Mouse (Mus musculus): ENCODE results near the gene BC048562.

The BC048562 gene

DNA sequence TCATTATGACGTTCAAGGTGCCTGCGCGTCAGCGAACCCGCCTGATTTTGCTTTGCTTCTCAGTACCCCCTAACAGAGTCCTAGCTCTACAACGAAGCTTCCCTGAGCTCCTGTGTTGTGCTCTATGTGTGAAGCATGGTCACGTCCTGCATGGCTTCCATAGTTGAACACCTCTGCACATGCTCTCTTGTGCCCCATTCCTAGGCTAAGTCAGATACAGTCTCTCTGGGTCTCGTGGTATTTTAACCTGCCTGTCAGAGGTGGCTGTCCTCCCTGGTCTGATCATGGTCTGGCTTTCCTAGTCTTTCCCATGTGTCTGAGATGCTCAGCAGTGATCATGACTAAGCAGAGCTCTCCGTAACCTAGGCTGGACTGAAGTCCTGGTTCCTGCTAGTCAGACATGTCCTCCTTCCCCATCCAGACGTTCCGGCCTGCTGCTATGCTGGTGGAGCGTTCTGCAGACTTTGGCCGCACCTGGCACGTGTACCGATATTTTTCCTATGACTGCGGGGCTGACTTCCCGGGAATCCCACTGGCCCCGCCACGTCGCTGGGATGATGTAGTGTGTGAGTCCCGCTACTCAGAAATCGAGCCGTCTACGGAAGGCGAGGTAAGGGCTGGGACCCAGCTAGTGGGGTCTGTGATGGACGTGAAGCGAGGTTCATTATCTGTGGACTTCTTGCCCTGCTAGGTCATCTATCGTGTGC is 44.7 kb downstream of the BC048562 start:
- no peak for DNase-seq (ENCODE audit: low spot score)

DNA sequence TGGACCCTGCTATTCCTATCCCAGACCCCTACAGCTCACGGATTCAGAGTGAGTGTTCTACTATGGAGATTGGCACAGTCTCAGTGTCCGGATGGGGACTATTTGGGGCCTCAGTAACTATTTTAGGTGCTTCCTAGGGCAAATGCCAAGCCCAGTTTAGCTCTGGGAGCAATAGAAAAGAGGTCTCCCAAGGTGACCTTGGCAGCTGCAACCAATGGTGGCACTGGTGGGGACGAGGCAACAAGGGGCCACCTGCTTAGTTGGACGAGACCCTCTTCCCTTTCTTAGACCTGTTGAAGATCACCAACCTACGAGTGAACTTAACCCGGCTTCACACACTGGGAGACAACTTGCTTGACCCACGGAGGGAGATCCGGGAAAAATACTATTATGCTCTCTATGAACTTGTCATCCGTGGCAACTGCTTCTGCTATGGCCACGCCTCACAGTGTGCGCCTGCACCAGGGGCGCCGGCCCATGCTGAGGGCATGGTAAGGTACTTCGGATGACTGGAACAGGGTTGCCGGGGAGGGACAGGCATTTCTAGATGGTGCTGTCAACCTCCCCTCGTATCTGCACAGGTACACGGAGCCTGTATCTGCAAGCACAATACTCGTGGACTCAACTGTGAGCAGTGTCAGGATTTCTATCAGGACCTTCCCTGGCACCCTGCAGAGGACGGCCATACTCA is 45.4 kb downstream of the BC048562 start:
- DNase-seq (ENCODE audit: low spot score): no peak

DNA sequence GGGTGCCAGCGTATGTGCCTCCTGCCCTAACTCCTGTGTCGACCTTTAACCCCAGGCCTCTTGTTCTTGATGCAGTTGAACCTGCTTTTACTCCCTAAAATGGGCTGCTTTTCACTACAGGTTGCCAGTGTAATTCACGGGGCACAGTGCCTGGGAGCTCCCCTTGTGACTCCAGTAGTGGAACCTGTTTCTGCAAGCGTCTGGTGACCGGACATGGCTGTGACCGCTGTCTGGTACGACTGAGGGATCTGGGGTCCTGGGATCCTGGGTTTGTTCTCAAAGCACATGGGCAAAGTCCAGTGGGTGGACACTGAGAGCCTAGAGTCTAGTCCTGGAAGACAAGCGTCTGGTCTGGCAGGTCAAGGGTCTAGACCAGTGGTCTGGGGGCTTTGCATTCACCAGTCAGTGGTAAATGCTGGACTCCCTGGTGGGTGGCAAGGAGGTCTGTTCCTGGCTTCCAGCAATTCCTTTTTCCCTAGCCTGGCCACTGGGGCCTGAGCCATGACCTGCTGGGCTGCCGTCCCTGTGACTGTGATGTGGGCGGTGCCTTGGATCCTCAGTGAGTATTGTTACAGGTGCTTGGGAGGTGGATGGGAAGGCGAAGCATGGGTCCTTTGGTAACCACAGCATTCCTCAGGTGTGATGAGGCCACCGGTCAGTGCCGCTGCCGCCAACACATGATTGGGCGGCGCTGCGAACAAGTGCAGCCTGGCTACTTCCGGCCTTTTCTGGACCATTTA is 46.9 kb downstream of the BC048562 start:
- DNase-seq (ENCODE audit: low spot score): no peak

DNA sequence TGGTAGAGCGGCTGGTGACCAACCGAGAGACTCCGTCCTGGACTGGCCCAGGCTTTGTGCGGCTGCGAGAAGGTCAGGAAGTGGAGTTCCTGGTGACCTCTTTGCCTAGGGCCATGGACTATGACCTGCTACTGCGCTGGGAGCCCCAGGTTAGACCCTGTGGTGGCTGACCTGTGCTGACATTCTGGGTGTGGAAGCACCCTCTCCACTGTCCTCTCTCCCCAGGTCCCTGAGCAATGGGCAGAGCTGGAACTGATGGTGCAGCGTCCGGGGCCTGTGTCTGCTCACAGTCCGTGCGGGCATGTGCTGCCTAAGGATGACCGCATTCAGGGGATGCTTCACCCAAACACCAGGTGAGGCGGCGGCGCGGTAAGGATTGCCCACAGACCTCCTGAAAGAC is 47.7 kb downstream of the BC048562 start:
- no peak for DNase-seq (ENCODE audit: low spot score)

DNA sequence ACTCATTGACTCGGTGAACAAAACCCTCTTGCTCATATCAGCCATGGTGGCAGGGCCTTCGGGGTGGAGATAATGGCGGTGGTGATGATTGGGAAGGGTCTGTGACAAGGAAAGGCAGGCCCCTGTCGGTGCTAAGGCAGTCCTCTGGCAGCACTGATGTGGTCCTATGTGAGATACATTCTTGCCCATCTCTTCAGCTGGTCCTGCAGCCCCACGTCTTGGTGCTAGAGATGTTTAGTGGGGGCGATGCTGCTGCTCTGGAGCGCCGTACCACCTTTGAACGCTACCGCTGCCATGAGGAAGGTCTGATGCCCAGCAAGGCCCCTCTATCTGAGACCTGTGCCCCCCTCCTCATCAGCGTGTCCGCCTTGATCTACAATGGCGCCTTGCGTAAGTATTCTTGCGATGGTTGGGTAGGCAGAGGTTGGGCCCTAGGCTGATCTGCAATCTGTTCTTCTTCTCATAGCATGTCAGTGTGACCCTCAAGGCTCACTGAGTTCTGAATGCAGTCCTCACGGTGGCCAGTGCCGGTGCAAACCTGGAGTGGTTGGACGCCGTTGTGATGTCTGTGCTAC is 49.1 kb downstream of the BC048562 start:
- DNase-seq (ENCODE audit: low spot score): no peak

DNA sequence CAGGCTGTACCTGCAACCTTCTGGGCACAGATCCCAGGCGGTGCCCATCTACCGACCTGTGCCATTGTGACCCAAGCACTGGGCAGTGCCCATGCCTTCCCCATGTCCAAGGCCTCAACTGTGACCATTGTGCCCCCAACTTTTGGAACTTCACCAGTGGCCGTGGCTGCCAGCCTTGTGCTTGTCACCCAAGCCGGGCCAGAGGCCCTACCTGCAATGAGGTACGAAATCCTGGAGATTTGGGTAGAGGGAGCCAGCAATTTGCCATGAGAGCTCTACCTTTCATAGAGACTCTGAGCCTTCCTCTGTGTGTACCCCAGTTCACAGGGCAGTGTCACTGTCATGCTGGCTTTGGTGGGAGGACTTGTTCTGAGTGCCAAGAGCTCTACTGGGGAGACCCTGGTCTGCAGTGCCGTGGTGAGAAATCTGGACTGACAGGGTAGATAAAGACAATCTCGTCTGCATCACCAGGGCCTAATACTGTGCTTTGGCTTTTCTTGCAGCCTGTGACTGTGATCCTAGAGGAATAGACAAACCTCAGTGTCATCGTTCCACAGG is 50.8 kb downstream of the BC048562 start:
- no peak for DNase-seq (ENCODE audit: low spot score)

DNA sequence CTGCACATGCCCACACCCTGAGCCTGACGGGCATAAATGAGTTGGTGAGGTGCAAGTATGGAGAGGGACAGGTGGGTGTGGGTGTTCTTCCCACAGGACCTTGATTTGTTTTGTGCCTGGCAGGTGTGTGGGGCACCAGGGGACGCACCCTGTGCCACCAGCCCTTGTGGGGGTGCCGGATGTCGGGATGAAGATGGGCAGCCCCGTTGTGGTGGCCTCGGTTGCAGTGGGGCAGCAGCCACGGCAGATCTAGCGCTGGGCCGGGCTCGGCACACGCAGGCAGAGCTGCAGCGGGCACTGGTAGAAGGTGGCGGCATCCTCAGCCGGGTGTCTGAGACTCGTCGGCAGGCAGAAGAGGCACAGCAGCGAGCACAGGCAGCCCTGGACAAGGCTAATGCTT is 52.1 kb downstream of the BC048562 start:
- DNase-seq (ENCODE audit: low spot score): no peak

DNA sequence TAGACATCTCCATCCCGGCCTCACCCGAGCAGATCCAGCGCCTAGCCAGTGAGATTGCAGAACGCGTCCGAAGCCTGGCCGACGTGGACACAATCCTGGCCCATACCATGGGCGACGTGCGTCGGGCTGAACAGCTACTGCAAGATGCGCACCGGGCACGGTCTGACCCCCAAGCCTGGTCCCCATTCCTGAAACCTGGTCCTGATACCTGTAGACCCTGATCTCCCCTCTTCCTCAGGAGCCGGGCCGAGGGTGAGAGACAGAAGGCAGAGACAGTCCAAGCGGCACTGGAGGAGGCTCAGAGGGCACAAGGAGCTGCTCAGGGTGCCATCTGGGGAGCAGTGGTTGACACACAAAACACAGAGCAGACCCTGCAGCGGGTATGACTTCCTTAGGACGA is 52.9 kb downstream of the BC048562 start:
- no peak for DNase-seq (ENCODE audit: low spot score)

DNA sequence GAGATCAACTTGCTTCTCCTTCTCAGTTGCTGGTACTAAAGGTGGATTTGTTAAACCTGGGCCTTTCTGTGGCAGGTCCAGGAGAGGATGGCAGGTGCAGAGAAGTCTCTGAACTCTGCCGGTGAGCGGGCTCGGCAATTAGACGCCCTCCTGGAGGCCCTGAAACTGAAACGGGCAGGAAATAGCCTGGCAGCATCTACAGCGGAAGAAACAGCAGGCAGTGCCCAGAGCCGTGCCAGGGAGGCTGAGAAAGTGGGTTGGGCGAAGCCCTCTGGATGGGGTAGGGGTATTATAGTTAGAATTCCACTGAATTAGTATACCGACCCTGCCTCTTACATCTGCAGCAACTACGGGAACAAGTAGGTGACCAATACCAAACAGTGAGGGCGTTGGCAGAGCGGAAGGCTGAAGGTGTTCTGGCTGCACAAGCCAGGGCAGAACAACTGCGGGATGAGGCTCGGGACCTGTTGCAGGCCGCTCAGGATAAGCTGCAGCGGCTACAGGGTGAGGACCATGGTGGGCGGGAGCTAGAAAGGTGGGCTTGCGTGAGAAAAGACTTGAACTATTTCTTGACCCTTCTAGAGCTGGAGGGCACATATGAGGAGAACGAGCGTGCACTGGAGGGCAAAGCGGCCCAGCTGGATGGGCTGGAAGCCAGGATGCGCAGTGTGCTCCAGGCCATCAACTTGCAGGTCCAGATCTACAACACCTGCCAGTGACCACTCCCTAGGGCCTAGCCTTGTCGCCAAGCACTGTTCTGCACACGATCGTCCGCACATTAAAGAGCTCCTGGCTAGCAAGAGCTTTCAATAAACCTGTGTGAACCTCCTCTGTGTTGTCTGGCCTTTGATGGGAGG is 53.6 kb downstream of the BC048562 start:
- DNase-seq (ENCODE audit: low spot score): no peak

DNA sequence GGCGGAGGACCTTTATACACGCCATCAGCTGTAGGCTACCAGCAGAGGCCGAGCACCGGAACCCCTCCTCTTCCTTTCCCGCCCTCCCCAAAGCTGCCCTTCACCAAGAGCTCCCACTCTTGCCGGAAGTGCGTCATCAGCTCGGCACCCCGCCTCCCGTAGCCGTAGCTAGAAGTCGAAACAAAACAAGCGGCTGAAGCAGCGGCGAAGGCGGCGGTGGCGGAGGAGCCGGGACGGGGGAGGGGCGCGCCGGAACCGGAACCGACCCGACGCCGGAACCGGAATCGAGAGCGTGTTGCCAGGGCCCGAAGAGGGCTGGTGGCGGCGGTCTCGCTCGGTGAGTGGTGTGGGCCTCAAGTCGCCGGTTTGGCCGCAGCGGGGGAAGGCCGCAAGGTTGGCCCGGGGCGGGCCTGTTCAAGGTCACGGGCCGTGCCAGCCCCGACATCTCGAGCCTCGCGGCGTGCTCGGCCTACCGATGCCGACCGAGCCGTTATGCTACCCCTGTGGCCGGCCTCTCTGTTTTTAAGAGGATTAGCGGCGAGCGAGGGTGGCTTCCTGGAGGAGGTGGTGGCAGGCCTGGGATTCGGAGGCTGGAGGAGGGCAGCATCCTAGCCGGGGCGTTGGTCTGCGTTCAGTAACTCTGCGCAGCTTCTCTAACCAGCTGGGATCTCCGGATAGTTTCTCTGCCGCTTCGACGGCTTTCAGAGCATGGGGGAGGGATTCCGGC is 54.4 kb downstream of the BC048562 start, which contains the start of gene Usp19:
Usp19 (plus strand) TSS at position 44 of the 727 bp plus-strand sequence.
- DNase-seq (ENCODE audit: low spot score): peak; percentile 97

DNA sequence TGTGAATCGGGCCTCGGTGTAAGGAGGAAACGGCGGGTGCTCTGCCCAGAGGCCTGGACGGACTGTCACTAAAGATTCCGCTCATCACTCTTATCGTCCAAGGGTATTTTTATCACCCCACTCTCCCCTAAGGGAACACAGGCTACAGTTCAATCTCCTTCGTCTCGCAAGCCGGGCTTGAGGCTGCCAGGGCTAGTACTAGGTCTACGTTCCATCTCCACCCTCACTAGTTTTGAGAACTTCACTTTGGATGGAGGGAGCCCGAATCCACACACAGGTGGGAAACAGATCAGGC is 55.0 kb downstream of the BC048562 start:
- no peak for DNase-seq (ENCODE audit: low spot score)

DNA sequence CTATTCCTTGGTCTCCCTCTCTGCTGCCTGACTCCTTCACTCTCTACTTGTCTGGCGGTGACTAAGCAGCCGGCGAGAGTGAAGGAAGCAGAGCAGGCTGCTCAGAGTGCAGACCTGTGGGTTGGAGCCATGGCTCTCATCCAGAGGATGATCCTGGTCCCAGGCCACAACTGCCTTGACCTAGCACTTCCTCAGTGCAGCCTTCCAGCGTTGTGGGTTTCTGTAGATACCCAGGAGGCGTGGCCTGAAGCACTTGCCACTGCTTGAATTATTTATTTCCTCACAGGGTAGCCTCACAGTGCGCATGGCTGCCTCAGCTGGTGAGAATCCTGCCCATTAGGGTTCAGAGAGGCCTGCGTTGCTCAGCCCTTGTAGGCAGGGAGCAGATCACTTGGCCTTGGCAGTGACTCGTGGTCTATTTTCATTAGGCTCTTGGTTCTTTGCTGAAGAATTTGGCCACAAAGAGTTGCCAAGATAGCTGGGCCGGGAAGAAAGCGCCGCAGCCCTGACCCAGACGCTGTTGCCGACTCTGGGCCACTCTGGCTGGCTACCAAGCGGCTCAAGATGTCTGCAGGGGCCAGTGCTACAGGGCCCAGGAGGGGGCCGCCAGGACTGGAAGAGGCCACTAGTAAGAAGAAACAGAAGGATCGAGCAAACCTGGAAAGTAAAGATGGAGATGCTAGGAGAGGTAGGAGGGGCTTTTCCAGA is 55.9 kb downstream of the BC048562 start:
- DNase-seq (ENCODE audit: low spot score): peak; percentile 26

DNA sequence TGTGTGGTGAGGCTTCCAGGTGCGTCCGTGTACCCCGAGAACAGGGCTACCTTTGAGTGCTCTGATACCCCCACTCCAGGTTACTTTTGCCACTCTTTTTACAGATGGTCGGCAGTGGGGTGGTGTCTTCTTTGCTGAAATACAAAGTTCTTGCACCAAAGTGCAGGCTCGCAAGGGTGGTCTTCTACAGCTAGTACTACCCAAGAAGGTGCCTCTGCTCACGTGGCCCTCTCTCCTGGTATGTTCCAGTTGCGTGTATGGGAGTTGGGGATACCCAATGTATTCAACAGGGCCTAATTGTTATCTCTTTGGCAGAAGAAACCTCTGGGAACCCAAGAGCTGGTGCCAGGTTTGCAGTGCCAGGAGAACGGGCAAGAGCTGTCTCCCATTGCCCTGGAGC is 57.0 kb downstream of the BC048562 start:
- no peak for DNase-seq (ENCODE audit: low spot score)

DNA sequence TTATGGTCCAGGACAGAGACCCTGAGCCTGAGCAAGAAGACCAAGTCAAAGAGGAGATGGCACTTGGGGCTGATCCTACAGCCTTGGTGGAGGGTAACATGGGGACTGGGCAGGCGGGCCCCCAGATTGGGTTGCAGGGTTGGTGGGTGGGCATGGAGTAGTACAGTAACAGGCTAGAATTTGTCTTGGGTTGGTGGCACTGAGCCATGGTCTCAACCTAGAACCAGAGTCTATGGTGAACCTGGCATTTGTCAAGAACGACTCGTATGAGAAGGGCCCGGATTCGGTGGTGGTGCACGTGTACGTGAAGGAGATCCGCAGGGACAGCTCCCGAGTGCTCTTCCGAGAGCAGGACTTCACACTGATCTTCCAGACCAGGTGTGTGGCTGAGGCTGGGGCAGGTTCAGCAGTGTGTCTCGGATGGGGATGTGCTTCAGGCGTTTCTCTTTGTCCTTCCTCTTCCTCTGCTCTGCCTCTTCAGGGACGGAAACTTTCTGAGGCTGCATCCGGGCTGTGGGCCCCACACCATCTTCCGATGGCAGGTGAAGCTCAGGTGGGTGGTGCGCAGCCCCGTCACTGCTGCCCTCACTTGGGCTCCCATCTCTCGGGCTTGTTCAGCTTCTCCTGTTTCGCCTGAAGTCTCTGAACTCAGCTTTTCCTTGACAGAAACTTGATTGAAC is 58.0 kb downstream of the BC048562 start:
- DNase-seq (ENCODE audit: low spot score): no peak

DNA sequence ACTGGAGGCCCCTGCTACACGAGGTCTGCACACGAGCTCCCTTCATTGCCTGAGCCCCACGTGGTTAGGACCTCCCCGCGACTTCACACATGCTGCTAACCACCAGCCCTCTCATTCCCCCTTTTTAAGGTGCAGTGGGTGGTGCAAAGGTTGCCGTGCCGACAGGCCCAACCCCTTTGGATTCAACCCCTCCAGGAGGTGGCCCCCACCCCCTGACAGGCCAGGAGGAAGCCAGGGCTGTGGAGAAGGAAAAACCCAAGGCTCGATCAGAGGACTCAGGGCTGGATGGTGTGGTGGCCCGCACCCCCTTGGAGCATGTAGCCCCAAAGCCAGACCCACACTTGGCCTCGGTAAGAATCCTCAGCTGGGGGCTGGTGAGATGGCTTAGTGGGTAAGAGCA is 58.6 kb downstream of the BC048562 start:
- DNase-seq (ENCODE audit: low spot score): no peak

All from urinary bladder, postnatal 14 days (tissue).